Mouse (Mus musculus): ENCODE data around the gene Pitpnm3. TPM values are rescaled to one million over a fixed set of nuclear protein-coding genes. Genes with fewer than 3 reads are reported as not detected.
A peak's percentile ranks its signal among the peaks of the same experiment; 100 is the strongest.

The Pitpnm3 gene
- polyA plus RNA-seq, 1 experiment from 2014 or later, result 1.5 TPM

- peaks cover 8% of the 10 kb centered on the region for H3K4me1 ChIP-seq
- no peak for ATAC-seq (ENCODE audit: low FRiP score, low read depth)
- no peak overlapping the region for H3K4me3 ChIP-seq
- peaks cover 31% of the 10 kb centered on the region for H3K27me3 ChIP-seq
- H3K4me2 ChIP-seq (replicated peaks), result no peak overlapping the region
- H3K27ac ChIP-seq (replicated peaks), result no peak overlapping the region
- no peaks in the 10 kb centered on the region for H3K36me3 ChIP-seq
- no peak overlapping the region for H3K9ac ChIP-seq (replicated peaks)
- H3K9me3 ChIP-seq, result no peaks in the 10 kb centered on the region
- WGBS, result 79% methylated on average over 9 of the region's 9 CpGs
These were observed 107.7 kb downstream of the Pitpnm3 start for GRCm38 (mm10) chr11:72027836-72028235.

GRCm38 (mm10) chr11:72026516-72026915 lies 109.1 kb downstream of the Pitpnm3 start:
- ATAC-seq (ENCODE audit: low FRiP score, low read depth), result no peak

GRCm38 (mm10) chr11:72025843-72026242 lies 109.7 kb downstream of the Pitpnm3 start:
- Histone ChIP-seq H3K4me2 (replicated peaks) (no peak overlapping the region), H3K27ac (replicated peaks) (no peak overlapping the region), H3K9me3 (no peaks in the 10 kb centered on the region), H3K9ac (replicated peaks) (no peak overlapping the region), H3K4me1 (peaks cover 8% of the 10 kb centered on the region), H3K4me3 (no peak overlapping the region), H3K27me3 (peaks cover 31% of the 10 kb centered on the region), H3K36me3 (no peaks in the 10 kb centered on the region)
- 42% methylated on average over 5 of the region's 5 CpGs for WGBS
- ATAC-seq (ENCODE audit: low FRiP score, low read depth), result no peak

More at GRCm38 (mm10) chr11:72026516-72026915, 109.1 kb downstream of the Pitpnm3 start:
- WGBS, result 94% methylated on average over 9 of the region's 9 CpGs
- H3K27me3 ChIP-seq, result peaks cover 31% of the 10 kb centered on the region
- no peak overlapping the region for H3K9ac ChIP-seq (replicated peaks)
- H3K36me3 ChIP-seq, result no peaks in the 10 kb centered on the region
- peaks cover 8% of the 10 kb centered on the region for H3K4me1 ChIP-seq
- H3K27ac ChIP-seq (replicated peaks), result no peak overlapping the region
- no peaks in the 10 kb centered on the region for H3K9me3 ChIP-seq
- H3K4me3 ChIP-seq, result no peak overlapping the region
- no peak overlapping the region for H3K4me2 ChIP-seq (replicated peaks)

- H3K27me3 ChIP-seq, result peaks cover 24% of the 10 kb centered on the region
- H3K4me3 ChIP-seq, result no peak overlapping the region
- H3K36me3 ChIP-seq, result no peaks in the 10 kb centered on the region
- WGBS, result 24% methylated on average over 5 of the region's 5 CpGs
- no peak overlapping the region for H3K27ac ChIP-seq (replicated peaks)
- ATAC-seq (ENCODE audit: low FRiP score, low read depth), result peak; percentile 47; the same call in 1 of the 2 replicates
- no peak overlapping the region for H3K4me2 ChIP-seq (replicated peaks)
- no peaks in the 10 kb centered on the region for H3K9me3 ChIP-seq
- H3K9ac ChIP-seq (replicated peaks), result no peak overlapping the region
- H3K4me1 ChIP-seq, result peaks cover 8% of the 10 kb centered on the region
These were observed 111.3 kb downstream of the Pitpnm3 start for GRCm38 (mm10) chr11:72024193-72024781.

GRCm38 (mm10) chr11:72023581-72023980 lies 112.0 kb downstream of the Pitpnm3 start:
- Histone ChIP-seq H3K4me2 (replicated peaks) (no peak overlapping the region), H3K9me3 (no peaks in the 10 kb centered on the region), H3K4me3 (no peak overlapping the region), H3K4me1 (peaks cover 8% of the 10 kb centered on the region), H3K27ac (replicated peaks) (no peak overlapping the region), H3K9ac (replicated peaks) (no peak overlapping the region), H3K27me3 (peaks cover 19% of the 10 kb centered on the region), H3K36me3 (no peaks in the 10 kb centered on the region)
- no peak for ATAC-seq (ENCODE audit: low FRiP score, low read depth)
- WGBS, result 44% methylated on average over 9 of the region's 10 CpGs

- no peak overlapping the region for H3K27ac ChIP-seq (replicated peaks)
- H3K9me3 ChIP-seq, result no peaks in the 10 kb centered on the region
- no peak overlapping the region for H3K4me2 ChIP-seq (replicated peaks)
- peaks cover 18% of the 10 kb centered on the region for H3K27me3 ChIP-seq
- H3K9ac ChIP-seq (replicated peaks), result no peak overlapping the region
- peaks cover 8% of the 10 kb centered on the region for H3K4me1 ChIP-seq
- no peaks in the 10 kb centered on the region for H3K36me3 ChIP-seq
- ATAC-seq (ENCODE audit: low FRiP score, low read depth), result no peak
- WGBS, result 77% methylated on average over 6 of the region's 6 CpGs
- H3K4me3 ChIP-seq, result no peak overlapping the region
These were observed 112.8 kb downstream of the Pitpnm3 start for GRCm38 (mm10) chr11:72022827-72023226.

- 75% methylated on average over 4 of the region's 4 CpGs for WGBS
- Histone ChIP-seq H3K27me3 (peaks cover 12% of the 10 kb centered on the region; the same call in 1 of the 2 replicates), H3K9ac (replicated peaks) (no peak overlapping the region), H3K4me2 (replicated peaks) (no peak overlapping the region), H3K27ac (replicated peaks) (no peak overlapping the region), H3K36me3 (no peaks in the 10 kb centered on the region), H3K4me3 (no peak overlapping the region), H3K9me3 (no peaks in the 10 kb centered on the region), H3K4me1 (peaks cover 8% of the 10 kb centered on the region)
- no peak for ATAC-seq (ENCODE audit: low FRiP score, low read depth)
These were observed 114.6 kb downstream of the Pitpnm3 start for GRCm38 (mm10) chr11:72021015-72021414.

GRCm38 (mm10) chr11:72017253-72017601 lies 118.4 kb downstream of the Pitpnm3 start:
- ATAC-seq (ENCODE audit: low FRiP score, low read depth), result no peak
- Histone ChIP-seq H3K36me3 (no peaks in the 10 kb centered on the region), H3K9me3 (no peaks in the 10 kb centered on the region), H3K4me1 (peaks cover 7% of the 10 kb centered on the region), H3K9ac (replicated peaks) (no peak overlapping the region), H3K4me2 (replicated peaks) (no peak overlapping the region), H3K4me3 (no peak overlapping the region), H3K27me3 (peaks cover 21% of the 10 kb centered on the region), H3K27ac (replicated peaks) (no peak overlapping the region)
- WGBS, result 80% methylated on average over 9 of the region's 9 CpGs

- no peak overlapping the region for H3K9ac ChIP-seq (replicated peaks)
These were observed 118.9 kb downstream of the Pitpnm3 start for GRCm38 (mm10) chr11:72016518-72017252.

GRCm38 (mm10) chr11:72014674-72015073 lies 120.9 kb downstream of the Pitpnm3 start:
- no peak overlapping the region for H3K9ac ChIP-seq (replicated peaks)
- H3K36me3 ChIP-seq, result no peaks in the 10 kb centered on the region
- no peaks in the 10 kb centered on the region for H3K9me3 ChIP-seq
- peaks cover 19% of the 10 kb centered on the region for H3K27me3 ChIP-seq
- H3K27ac ChIP-seq (replicated peaks), result no peak overlapping the region
- no peak for ATAC-seq (ENCODE audit: low FRiP score, low read depth)
- peaks cover 28% of the 10 kb centered on the region for H3K4me1 ChIP-seq
- no peak overlapping the region for H3K4me2 ChIP-seq (replicated peaks)
- H3K4me3 ChIP-seq, result no peak overlapping the region
- WGBS, result 76% methylated on average over 4 of the region's 4 CpGs

More at GRCm38 (mm10) chr11:72016518-72017252, 118.9 kb downstream of the Pitpnm3 start:
- H3K9me3 ChIP-seq, result no peaks in the 10 kb centered on the region
- peaks cover 13% of the 10 kb centered on the region for H3K4me1 ChIP-seq
- WGBS, result 85% methylated on average over 13 of the region's 13 CpGs
- no peak overlapping the region for H3K4me2 ChIP-seq (replicated peaks)
- no peaks in the 10 kb centered on the region for H3K36me3 ChIP-seq
- no peak overlapping the region for H3K4me3 ChIP-seq
- no peak overlapping the region for H3K27ac ChIP-seq (replicated peaks)
- H3K27me3 ChIP-seq, result peaks cover 21% of the 10 kb centered on the region
- no peak for ATAC-seq (ENCODE audit: low FRiP score, low read depth)

GRCm38 (mm10) chr11:72011955-72012354 lies 123.6 kb downstream of the Pitpnm3 start:
- WGBS, result 83% methylated on average over 1 of the region's 1 CpGs
- no peaks in the 10 kb centered on the region for H3K9me3 ChIP-seq
- H3K27ac ChIP-seq (replicated peaks), result peak overlapping the region; percentile 74
- no peak overlapping the region for H3K9ac ChIP-seq (replicated peaks)
- no peak for ATAC-seq (ENCODE audit: low FRiP score, low read depth)
- peaks cover 28% of the 10 kb centered on the region for H3K4me1 ChIP-seq
- no peaks in the 10 kb centered on the region for H3K36me3 ChIP-seq
- H3K4me2 ChIP-seq (replicated peaks), result peak overlapping the region; percentile 21; the same call in 1 of the 2 replicates
- H3K27me3 ChIP-seq, result peaks cover 15% of the 10 kb centered on the region
- no peak overlapping the region for H3K4me3 ChIP-seq

GRCm38 (mm10) chr11:72010940-72011722 lies 124.4 kb downstream of the Pitpnm3 start:
- peaks cover 15% of the 10 kb centered on the region for H3K27me3 ChIP-seq
- H3K4me2 ChIP-seq (replicated peaks), result peak overlapping the region; percentile 21; the same call in 1 of the 2 replicates
- peaks cover 28% of the 10 kb centered on the region for H3K4me1 ChIP-seq
- H3K36me3 ChIP-seq, result no peaks in the 10 kb centered on the region
- no peaks in the 10 kb centered on the region for H3K9me3 ChIP-seq
- WGBS, result 39% methylated on average over 9 of the region's 9 CpGs
- H3K4me3 ChIP-seq, result no peak overlapping the region
- H3K27ac ChIP-seq (replicated peaks), result peak overlapping the region; percentile 74
- H3K9ac ChIP-seq (replicated peaks), result no peak overlapping the region
- ATAC-seq (ENCODE audit: low FRiP score, low read depth), result no peak
